Mouse (Mus musculus) brain, embryonic 14.5 days (tissue): ENCODE measurements at regions not wholly inside any gene's neighbourhood (a gene's known extent, or its start where the extent isn't known, plus 50 kb on each side); places are given as distances from the start of the nearest gene placed in this dataset.

Experiments
- DNase-seq: peaks from one replicate; pipeline ENCODE4 v3.0.0-alpha.2; 2011; ENCODE audit warnings: low read depth
- CTCF ChIP-seq: fragments of 200-500 bp; IDR thresholded peaks from 2 replicates; pipeline ENCODE4 v1.5.1; 2012; ENCODE audit warnings: inconsistent platforms, mild to moderate bottlenecking, moderate library complexity, borderline replicate concordance; ENCODE audit not compliant: insufficient read depth, insufficient read length; ENCODE audit errors: extremely low read depth
- POLR2A ChIP-seq: fragments of 200-500 bp; IDR thresholded peaks from 2 replicates; pipeline ENCODE4 v1.6.1; 2012; ENCODE audit warnings: mild to moderate bottlenecking, inconsistent platforms, borderline replicate concordance; ENCODE audit not compliant: poor library complexity, insufficient read depth, insufficient read length, severe bottlenecking; ENCODE audit errors: extremely low read depth

DNA sequence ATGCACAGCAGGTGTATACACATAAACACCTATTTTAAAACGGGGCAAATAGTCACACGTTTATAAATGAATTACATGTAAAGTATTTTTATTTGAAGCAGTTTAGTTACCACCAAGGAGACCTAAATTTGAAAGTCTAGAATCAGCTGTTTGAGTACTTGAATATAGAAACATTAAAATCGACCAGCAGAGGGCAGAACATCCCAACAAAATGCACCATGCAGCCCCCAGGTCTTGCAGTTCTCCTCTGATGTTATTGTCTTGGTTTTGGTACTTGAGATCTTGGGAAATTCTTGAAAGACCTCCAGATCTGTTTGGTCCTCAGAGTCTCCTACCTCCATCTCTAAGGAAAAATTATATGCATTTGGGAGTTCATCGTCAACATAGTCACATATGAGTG lies 656.0 kb downstream of the Rab28 start:
- DNase-seq, result peak; percentile 79

DNA sequence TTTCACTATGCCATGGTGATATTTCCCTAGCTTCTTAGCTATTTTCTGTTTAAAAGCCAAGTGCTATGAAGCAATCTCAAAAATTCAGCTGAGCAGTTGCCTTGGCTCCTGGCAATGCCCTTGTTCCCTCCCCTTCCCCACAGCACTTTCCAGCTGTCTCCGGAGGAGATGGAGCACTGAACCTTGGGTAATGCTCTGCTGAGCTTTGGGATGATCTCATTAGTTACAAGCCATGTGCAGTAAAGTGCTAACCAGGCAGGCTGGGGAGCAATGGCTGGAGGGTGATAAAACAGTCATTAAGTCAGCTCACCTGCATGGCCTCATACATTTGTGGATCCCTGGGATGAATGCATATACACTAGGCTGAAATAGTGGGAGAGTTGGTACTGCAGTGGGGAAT lies 659.4 kb downstream of the Rab28 start:
- no peak for TF ChIP-seq POLR2A
- no peak for TF ChIP-seq CTCF
- peak; percentile 37 for DNase-seq

More for the DNA sequence above, 656.0 kb downstream of the Rab28 start:
- TF ChIP-seq POLR2A, result no peak
- TF ChIP-seq CTCF, result peak; percentile 61; the same call in 1 of the 2 replicates

DNA sequence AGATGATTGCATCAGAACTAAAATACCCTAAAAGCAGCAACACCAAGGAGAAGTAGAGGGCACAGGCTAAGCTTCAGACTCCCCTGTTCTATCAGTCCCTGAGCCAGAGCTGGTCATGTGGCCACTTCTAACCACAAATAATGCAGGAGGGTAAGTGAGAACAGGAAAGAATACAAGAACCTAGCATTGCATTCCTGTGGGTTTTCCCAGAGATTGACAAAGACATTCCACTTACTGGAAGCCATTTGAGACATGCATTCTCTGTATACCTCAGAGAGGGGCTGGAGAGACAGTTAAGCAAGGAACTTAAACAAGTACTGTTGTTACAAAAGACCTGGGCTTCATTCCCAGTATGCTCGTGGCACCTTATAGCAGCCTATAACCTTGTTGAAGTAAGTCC lies 662.7 kb downstream of the Rab28 start:
- TF ChIP-seq CTCF (no peak), POLR2A (no peak)
- no peak for DNase-seq

DNA sequence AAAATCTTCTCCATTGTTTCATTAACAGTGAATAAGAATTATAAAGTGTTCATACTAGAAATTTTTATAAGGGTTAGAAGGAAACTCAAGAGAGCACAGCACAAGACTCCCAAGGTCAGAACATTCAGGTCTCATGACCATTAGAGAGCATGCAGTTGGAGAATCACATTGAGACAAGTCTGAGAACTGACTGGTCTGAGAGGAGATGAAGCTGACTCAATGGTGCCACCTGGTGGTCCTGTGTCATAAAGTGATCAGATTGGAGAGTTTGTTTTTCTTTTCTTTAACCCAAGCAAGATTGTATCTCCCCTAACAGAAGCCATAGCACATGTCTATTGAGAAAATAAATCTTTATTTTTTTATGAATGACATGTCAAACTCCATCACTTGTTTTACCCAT lies 663.5 kb downstream of the Rab28 start:
- no peak for TF ChIP-seq POLR2A
- peak; percentile 81; the same call in 1 of the 2 replicates for TF ChIP-seq CTCF
- peak; percentile 87 for DNase-seq

DNA sequence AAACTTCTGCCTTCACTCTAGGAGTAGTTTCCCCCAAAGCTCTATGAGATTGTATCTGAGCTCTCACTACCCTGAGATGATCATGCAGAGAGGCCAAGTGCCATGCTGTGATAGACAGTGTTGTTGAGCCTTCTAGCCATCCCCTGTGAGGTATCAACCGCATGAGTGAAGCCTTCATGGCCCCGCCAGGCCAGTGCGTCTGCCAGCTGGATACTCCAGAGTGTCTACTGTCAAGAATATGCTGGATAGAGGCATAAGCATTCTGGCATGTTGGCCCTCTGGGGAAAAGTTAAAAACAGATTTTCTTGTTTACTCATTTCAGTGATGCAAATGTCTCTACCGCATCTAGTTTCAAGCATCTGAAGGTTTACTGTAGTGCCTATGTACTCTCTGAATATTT lies 669.2 kb downstream of the Rab28 start:
- DNase-seq, result no peak
- TF ChIP-seq POLR2A, result no peak
- no peak for TF ChIP-seq CTCF

DNA sequence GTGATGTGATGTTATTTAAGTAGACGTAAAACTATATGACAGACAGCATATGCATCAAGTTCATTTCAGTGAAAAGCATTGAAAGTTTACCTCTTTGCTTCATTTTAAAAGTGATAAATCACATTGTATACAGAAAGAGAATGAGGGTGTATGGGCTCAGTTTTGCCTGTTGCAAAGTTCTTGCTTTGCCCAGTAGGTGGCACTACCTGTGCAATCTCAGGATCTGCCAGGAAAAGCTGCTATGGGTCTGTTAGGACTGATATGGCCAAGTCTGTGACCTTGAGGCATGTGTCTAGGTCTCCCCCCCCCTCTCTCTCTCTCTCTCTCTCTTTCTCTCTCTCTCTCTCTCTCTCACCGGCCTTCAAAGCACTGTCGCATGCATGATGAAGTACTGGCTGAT lies 701.3 kb downstream of the Rab28 start:
- TF ChIP-seq POLR2A (no peak), CTCF (peak; percentile 68; the same call in 1 of the 2 replicates)
- peak; percentile 40 for DNase-seq

DNA sequence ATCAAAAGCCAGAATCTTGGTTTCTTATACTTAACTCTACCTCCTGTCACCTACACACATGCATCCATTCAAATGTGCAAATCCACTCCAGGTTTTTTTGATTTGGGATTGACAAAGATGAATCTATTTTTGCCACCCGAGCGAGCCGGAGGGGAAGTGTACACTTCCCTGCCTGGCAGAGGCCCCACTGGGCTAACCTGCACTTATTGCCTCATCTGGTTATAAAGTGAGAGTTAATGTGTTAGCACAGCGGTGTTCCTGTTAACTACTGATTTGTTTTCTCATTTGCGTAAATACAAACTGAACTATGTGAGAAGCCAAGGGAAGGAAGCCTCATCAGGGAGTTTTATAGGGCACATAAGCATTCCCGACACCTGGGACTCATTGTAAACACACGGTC lies 721.4 kb downstream of the Rab28 start:
- peak; percentile 1 for DNase-seq
- no peak for TF ChIP-seq POLR2A
- no peak for TF ChIP-seq CTCF

DNA sequence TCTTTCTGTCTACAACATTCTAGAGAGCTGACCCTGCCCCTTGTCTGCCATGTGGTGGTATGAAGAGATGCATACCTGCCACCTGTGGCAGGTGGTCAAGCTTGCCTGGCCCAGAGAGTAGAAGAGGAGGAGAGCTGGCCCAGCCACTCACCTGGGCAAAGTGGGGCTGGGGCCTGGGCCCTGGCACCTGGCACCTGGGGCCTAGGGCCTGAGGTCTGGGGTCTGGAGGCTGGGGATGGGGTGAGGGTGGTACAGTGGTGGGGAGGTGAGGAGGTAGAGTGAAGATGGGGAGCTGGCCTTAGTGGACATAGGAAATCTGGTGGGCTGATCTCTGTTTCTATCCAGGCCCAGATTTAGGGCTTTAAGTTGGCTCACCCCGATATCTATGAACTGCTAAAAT lies 733.1 kb downstream of the Rab28 start:
- TF ChIP-seq CTCF, result no peak
- no peak for TF ChIP-seq POLR2A
- DNase-seq, result no peak

DNA sequence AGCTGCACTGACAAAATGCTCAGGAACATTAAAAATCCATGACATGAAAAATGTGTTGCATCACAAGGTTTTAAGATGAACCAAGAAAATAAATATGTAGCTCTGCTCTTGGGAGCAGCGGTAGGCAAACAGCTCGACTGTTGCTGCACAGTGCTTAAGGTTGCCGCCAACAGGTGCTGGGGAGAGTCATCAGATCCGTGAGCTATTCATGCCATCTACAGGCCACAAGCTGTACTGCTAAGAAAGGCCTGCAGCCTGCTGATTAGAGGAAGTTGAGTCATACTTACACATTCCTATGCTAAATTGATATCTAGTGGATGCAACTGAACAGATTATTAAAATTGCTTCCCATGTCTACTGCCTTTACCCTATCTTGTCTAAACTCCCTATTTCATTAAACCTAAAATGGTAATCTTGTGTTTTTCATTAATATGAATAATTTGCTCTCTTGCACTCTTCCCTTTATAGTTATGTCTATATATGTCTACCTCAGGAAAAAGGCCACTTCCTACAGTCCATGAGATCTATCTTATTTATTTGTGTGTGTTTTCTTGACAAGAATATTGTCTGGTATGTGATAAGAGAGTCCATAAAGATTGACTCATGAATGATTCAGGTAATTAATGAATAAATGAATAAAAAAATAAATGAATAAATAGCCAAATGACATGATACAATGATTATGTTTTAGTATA lies 754.9 kb downstream of the Rab28 start:
- DNase-seq, result peak; percentile 93
- TF ChIP-seq POLR2A (no peak), CTCF (peak; percentile 89)

DNA sequence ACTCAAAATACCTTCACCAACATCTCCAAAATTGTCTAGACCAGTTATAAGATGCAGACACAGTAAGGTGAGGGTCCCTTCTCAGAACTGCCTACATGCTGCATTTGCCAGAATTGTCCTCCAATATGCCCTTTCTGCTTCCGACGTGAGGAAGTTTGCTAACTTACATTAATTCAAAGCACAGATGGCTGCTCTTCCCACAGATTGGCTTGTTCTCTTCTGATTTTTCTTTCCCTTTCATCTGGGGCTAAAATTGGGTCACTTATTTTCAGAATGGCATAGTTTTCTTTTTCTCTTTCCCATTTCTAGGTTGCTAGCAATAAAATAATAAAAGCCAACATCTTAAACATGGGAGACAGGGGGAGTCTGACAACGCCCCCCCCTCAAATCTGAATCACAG lies 778.8 kb downstream of the Rab28 start:
- DNase-seq, result no peak
- TF ChIP-seq CTCF (no peak), POLR2A (no peak)

DNA sequence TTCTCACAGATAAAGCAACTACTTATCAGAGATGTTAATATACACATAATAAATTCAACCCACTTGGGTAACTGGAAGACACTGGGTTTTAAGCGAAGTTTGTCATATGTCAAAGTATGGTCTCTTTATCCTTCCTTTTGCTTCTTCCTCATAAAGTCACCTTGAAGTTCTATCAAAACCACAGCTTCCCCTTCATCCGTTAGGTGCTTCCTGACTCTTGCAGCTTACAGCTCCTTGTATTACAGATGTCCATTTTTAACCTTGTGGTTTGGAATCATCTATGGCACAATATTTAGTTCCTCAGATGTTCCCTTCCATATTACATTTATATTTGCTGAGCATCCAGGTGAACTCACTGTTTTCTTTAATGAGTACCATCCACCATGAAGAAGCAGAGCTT lies 787.0 kb downstream of the Rab28 start:
- no peak for DNase-seq
- TF ChIP-seq CTCF (no peak), POLR2A (no peak)

DNA sequence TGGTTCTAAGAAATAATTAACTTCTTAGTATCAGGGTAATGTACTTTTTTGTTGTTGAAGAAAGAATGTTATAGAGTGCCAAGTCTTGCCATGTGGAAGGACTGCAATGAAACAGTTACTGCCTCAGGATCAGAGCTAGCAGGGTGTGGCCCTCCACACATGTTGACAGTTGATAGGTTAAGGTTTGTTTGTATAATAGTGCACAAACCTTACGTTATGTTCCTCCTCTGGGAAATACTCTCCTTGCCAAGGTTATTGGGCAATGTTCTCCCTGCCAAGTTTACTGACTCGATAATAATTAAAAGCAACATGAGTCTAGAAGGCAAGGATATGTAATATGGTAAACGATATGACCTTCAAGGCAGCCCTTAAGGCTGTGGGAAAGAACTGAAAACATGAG lies 799.2 kb downstream of the Rab28 start:
- DNase-seq, result no peak
- no peak for TF ChIP-seq POLR2A
- no peak for TF ChIP-seq CTCF
